Mouse (Mus musculus) liver, adult (tissue): ENCODE results near the gene Ldha.
A peak's percentile ranks its signal among the peaks of the same experiment; 100 is the strongest.

ENCODE experiments used
- GATA4 ChIP-seq: IDR thresholded peaks from 2 replicates; pipeline ENCODE4 v1.6.1; 2014; ENCODE audit warnings: mild to moderate bottlenecking, low read length; ENCODE audit not compliant: insufficient replicate concordance

The Ldha gene

DNA sequence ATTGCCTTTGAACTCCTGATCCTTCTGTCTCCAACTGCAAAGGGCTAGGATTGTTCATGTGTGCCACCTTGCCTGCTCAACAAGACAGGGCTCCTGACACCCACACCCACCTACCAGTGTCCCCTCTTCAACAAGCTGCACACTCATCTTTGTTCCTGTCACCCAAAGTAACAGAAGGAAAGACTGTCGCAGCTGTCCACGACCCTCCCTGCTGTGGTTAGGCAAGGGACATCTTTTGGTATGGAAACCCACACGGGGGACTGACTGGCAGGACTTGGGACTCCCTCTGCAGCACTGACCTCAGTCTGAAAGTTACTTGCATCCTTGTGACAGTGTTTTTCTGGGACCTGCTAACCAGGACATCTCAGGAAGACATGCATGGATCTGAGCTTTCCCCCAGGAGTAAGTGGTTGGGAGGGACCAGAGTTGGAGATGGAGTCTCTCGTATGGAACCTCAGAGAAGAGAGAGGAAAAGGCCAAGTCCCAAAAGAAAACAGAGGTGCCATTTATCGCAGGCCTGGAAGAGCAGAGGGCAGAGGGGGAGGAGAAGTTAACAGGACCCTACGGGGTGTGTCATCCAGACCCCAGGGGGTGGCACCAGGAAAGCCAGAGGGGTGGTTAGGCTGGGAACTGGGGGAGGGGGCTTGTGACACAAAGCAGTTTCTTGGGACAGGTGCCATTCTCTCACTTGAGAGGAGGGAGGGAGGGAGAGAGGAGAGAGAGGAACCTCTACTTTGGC is at the start of gene Ldha:
Gene Ldha (plus strand): TSS at position 689 of the 739 bp plus-strand sequence.
- TF ChIP-seq GATA4, result no peak

- TF ChIP-seq GATA4, result no peak
These were observed 47.4 kb upstream of the Ldha start for GRCm38 (mm10) chr7:46793871-46794270.

DNA sequence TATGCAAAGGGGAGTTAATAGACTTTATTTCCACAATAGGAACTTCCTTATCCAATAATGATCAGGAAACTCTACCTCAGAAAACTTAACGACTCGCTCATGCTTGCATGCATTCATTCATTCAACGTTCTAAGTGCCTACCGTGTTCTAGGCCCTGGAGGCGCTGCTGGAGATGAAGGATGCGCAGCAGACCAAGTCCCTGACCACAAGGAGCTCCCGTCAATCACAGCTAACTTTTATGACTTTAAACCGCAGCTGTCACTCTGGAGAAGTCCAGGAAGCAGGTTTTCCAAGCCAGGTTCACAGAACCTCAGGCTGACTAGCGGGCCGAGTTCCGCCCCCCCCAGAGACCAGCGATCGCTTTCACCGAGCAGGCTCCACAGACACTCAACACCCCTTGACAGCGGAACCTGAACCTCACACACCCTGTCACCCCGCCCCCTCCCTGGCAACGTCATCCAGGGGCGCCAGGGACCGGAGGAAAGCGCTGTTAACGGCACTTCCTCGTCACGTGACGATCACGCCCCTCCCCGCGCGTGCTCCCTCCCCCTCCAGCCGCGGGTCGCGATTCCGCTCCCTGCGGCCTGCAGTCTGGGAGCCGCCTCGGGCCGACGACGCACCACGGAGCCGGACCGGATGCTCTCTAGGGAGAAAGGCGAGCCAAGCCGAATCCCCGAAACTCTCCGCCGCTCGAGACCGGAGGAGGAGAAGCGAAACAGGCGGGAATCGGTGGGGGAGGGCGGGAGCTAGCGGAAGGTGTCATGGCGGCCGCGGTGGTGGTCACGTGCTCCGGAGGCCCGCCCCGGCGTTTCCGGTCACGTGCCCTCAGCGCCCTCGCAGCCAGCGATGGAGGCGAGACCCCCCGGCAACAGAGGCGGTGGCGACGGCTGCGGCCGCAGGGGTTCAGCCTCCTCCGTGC is 45.7 kb upstream of the Ldha start, which contains the start of the genes Hps5 and Gtf2h1:
Gene Hps5 (minus strand): TSS at position 778 of the 919 bp plus-strand sequence.
Gene Gtf2h1 (plus strand): TSS at position 817 of the 919 bp plus-strand sequence.
- peak; percentile 62; the same call in 1 of the 2 replicates for TF ChIP-seq GATA4

GRCm38 (mm10) chr7:46796206-46796679 is 45.0 kb upstream of the Ldha start:
- no peak for TF ChIP-seq GATA4

GRCm38 (mm10) chr7:46796779-46797178 is 44.5 kb upstream of the Ldha start:
- TF ChIP-seq GATA4, result no peak

GRCm38 (mm10) chr7:46810325-46810724 is 30.9 kb upstream of the Ldha start:
- TF ChIP-seq GATA4, result no peak

- no peak for TF ChIP-seq GATA4
These were observed 27.3 kb upstream of the Ldha start for GRCm38 (mm10) chr7:46814012-46814411.

GRCm38 (mm10) chr7:46827046-46827802 is 14.1 kb upstream of the Ldha start:
- TF ChIP-seq GATA4, result no peak

- TF ChIP-seq GATA4, result no peak
These were observed 13.5 kb upstream of the Ldha start for GRCm38 (mm10) chr7:46827803-46828184.

DNA sequence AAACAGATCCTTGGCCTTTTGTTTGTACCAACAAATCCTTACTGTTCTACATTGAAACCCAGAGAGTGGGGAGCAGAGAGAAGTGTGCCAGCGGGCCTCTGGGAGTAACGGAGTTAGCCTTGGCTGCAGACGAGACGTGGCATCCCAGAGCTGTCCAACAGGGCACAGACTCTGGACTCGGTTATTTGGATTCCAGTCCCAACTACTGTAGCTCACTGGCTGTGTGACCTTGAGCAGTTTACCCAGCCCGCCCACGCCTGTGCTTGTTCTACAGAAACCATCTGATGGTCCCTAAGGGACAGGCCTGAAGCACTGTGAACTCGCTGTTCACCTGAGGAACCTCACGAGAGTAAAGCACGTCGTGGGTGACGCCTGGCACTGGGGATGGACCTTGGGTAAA is 11.4 kb upstream of the Ldha start:
- no peak for TF ChIP-seq GATA4

- peak; percentile 68; the same call in 1 of the 2 replicates for TF ChIP-seq GATA4
These were observed 10.3 kb upstream of the Ldha start for GRCm38 (mm10) chr7:46830799-46831590.

DNA sequence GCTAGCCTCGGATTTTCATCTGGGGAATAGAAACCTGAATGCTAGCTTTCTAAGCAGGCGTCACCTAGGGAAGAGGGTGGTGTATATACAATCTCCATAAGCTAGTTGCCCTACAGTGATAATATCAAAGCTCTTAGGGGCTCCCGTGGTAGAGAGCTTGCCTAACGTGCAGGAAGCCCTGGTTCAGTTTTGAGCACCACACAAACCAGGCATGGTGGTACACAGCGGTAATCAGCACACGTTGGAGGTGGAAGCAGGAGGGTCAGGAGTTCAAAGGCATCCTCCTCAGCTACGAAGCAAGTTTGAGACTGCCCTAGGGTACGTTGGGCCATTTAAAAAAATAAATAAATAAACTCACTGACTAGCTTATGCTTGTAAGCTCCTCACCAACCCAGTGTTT is 9.6 kb upstream of the Ldha start:
- TF ChIP-seq GATA4, result no peak

DNA sequence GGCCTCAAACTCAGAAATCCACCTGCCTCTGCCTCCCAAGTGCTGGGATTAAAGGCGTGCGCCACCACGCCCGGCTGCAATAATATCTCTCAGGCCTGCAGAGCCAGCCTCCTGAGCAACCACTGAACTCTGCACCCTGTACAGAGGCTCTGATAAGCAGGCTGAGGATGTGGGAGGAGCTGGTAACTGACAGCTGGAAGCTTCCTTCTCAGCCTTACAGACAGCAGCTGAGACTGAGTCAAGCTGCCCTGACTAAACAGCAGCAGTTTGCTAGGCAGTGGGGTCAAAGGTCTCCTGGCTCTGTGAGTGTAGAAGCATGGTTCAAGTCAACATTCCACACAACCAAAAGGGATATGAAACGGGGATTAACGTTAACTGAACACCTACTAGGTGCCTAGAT is 8.0 kb upstream of the Ldha start:
- TF ChIP-seq GATA4, result peak; percentile 97; the same call in 1 of the 2 replicates

DNA sequence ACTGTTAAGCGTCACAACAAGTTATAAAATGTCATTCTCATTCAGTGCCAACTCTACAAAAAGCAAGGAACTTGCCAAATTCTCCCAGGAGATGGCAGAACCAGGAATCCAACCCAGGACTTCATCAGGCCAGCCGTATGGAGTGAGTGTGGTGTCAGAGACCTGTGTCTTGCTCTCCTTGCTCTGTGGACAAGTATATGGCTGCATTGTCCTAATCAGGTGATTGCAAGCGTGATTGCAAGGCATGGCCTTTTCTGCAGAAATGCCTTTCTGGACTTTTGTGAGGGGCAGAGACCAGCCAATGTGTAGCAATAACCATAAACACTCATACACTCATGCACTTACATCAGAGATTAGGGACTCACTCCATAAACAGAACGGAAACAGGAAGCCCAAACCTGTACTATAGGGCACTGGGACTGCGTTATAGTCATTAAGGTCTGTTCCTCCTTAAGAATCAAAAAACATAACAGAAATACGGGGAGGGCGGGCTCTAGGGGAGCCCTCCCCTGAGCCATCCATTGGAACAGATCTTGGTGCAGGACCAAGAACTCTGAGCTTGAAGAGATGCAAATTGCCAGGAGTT is 7.5 kb upstream of the Ldha start:
- no peak for TF ChIP-seq GATA4
